Mouse (Mus musculus): ENCODE data around the gene Fam160a2. TPM values are rescaled to one million over a fixed set of nuclear protein-coding genes. Genes with fewer than 3 reads are reported as not detected.
A peak's percentile ranks its signal among the peaks of the same experiment; 100 is the strongest.
"Not testable (repeated sequence)": the region's sequence is repeated elsewhere in the genome, so short reads cannot be mapped to it uniquely, and the experiment has no call there.

Fam160a2 gene
- polyA plus RNA-seq, 1 experiment from 2014 or later: 30.4 TPM

DNA sequence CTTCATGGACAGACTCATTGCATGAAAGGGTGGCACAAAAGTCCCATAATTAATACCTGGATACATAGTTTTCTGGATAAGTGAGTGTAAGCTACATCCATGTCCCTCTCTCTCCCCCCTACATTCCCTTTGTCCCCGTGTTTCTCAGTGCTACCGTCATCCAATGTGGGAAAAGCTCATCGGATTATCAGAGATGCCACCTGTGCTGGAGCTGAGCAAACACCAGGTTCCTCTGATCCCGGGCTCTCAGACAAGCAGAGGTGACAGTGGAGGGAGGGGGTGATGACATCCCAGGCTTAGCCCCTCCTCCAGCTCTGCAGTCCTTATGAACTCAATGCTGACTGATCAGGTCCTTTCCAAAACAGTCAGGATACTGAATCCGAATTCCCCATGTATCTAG, 24.5 kb upstream of the Fam160a2 start:
- no peak for DNase-seq (ENCODE audit: low spot score, missing footprints)
- ATAC-seq (ENCODE audit: low FRiP score): no peak; the same call in 1 of the 2 replicates
- 31% methylated on average over 5 of the region's 5 CpGs for WGBS
- no peak overlapping the region for H3K4me3 ChIP-seq (ENCODE audit: low read depth, low read length)
- H3K27ac ChIP-seq (ENCODE audit: low read depth, low read length): no peak overlapping the region
- H3K27me3 ChIP-seq (ENCODE audit: control insufficient read depth, insufficient read depth, low read length): peaks cover 15% of the 10 kb centered on the region
- no peaks in the 10 kb centered on the region for H3K4me1 ChIP-seq (ENCODE audit: control insufficient read depth, insufficient read depth, low read length)
- no peaks in the 10 kb centered on the region for H3K9me3 ChIP-seq (ENCODE audit: control insufficient read depth, low read length)
- H3K4me2 ChIP-seq: no peak overlapping the region
- H3K9ac ChIP-seq (ENCODE audit: low read length): no peak overlapping the region
- H3K36me3 ChIP-seq (ENCODE audit: control insufficient read depth, insufficient read depth, low read length): no peaks in the 10 kb centered on the region

DNA sequence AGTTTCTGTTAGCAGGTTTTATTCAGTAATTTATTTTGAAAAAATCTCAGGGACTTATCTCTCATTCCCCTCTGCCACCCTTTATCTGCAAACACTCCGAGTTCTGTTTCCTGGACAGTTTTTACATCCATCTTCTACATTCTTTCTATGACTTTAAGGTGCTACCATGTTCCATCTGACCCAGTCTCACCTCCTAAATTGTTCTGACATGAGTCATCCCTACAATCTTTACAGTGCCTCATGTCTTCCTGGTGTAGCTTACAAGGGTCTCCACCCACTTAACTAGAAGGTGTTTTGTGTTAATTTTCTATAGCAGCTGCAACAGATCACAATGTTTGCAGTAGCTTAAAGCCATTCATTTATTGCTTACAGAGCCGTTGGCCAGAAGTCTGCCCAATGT, 21.0 kb upstream of the Fam160a2 start:
- Histone ChIP-seq H3K9me3 (ENCODE audit: control insufficient read depth, low read length) (no peaks in the 10 kb centered on the region), H3K9ac (ENCODE audit: low read length) (no peak overlapping the region), H3K27me3 (ENCODE audit: control insufficient read depth, insufficient read depth, low read length) (peaks cover 4% of the 10 kb centered on the region), H3K4me2 (no peak overlapping the region), H3K4me3 (ENCODE audit: low read depth, low read length) (no peak overlapping the region), H3K4me1 (ENCODE audit: control insufficient read depth, insufficient read depth, low read length) (no peaks in the 10 kb centered on the region), H3K36me3 (ENCODE audit: control insufficient read depth, insufficient read depth, low read length) (no peaks in the 10 kb centered on the region), H3K27ac (ENCODE audit: low read depth, low read length) (no peak overlapping the region)
- WGBS: 72% methylated on average over 2 of the region's 2 CpGs
- ATAC-seq (ENCODE audit: low FRiP score): no peak
- DNase-seq (ENCODE audit: low spot score, missing footprints): no peak

- no peaks in the 10 kb centered on the region for H3K4me1 ChIP-seq (ENCODE audit: control insufficient read depth, insufficient read depth, low read length)
- no peak for ATAC-seq (ENCODE audit: low FRiP score)
- H3K4me2 ChIP-seq: no peak overlapping the region
- DNase-seq (ENCODE audit: low spot score, missing footprints): no peak
- no peak overlapping the region for H3K9ac ChIP-seq (ENCODE audit: low read length)
- H3K27ac ChIP-seq (ENCODE audit: low read depth, low read length): no peak overlapping the region
- H3K36me3 ChIP-seq (ENCODE audit: control insufficient read depth, insufficient read depth, low read length): no peaks in the 10 kb centered on the region
- 82% methylated on average over 5 of the region's 5 CpGs for WGBS
- no peaks in the 10 kb centered on the region for H3K27me3 ChIP-seq (ENCODE audit: control insufficient read depth, insufficient read depth, low read length)
- no peaks in the 10 kb centered on the region for H3K9me3 ChIP-seq (ENCODE audit: control insufficient read depth, low read length)
- H3K4me3 ChIP-seq (ENCODE audit: low read depth, low read length): no peak overlapping the region
Measured at GRCm38 (mm10) chr7:105418106-105418505, 18.3 kb upstream of the Fam160a2 start.

- H3K4me2 ChIP-seq: no peak overlapping the region
- H3K27ac ChIP-seq (ENCODE audit: low read depth, low read length): no peak overlapping the region
- DNase-seq (ENCODE audit: low spot score, missing footprints) (no peak), ATAC-seq (ENCODE audit: low FRiP score) (no peak)
- no peaks in the 10 kb centered on the region for H3K9me3 ChIP-seq (ENCODE audit: control insufficient read depth, low read length)
- no peaks in the 10 kb centered on the region for H3K4me1 ChIP-seq (ENCODE audit: control insufficient read depth, insufficient read depth, low read length)
- WGBS: 92% methylated on average over 7 of the region's 7 CpGs
- H3K4me3 ChIP-seq (ENCODE audit: low read depth, low read length): no peak overlapping the region
- H3K27me3 ChIP-seq (ENCODE audit: control insufficient read depth, insufficient read depth, low read length): no peaks in the 10 kb centered on the region
- no peak overlapping the region for H3K9ac ChIP-seq (ENCODE audit: low read length)
- no peaks in the 10 kb centered on the region for H3K36me3 ChIP-seq (ENCODE audit: control insufficient read depth, insufficient read depth, low read length)
Measured at GRCm38 (mm10) chr7:105416529-105416928, 16.7 kb upstream of the Fam160a2 start.

DNA sequence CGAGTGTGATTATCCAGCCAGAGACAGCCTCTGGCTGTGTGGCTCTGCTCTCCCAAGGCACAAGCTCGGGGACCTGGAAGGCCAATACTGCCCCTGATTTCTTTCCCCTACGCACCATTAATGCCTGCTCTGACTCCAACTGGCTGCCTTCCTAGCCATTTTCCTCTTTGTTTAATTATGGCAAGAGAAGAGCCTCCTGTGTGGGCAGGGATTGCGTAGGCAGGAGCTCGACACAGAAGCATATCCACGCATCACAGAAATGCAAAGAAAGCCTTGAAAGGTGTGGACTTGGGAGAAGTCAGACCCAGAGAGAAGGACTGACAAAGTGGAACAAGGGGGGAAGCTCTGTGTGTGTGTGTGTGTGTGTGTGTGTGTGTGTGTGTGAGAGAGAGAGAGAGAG, 14.5 kb upstream of the Fam160a2 start:
- Histone ChIP-seq H3K4me2 (no peak overlapping the region), H3K36me3 (ENCODE audit: control insufficient read depth, insufficient read depth, low read length) (no peaks in the 10 kb centered on the region), H3K4me1 (ENCODE audit: control insufficient read depth, insufficient read depth, low read length) (no peaks in the 10 kb centered on the region), H3K9ac (ENCODE audit: low read length) (no peak overlapping the region), H3K9me3 (ENCODE audit: control insufficient read depth, low read length) (no peaks in the 10 kb centered on the region), H3K27me3 (ENCODE audit: control insufficient read depth, insufficient read depth, low read length) (no peaks in the 10 kb centered on the region), H3K27ac (ENCODE audit: low read depth, low read length) (no peak overlapping the region), H3K4me3 (ENCODE audit: low read depth, low read length) (no peak overlapping the region)
- no peak for DNase-seq (ENCODE audit: low spot score, missing footprints)
- 65% methylated on average over 6 of the region's 6 CpGs for WGBS
- no peak for ATAC-seq (ENCODE audit: low FRiP score)

GRCm38 (mm10) chr7:105411874-105412632, 12.2 kb upstream of the Fam160a2 start:
- not testable (repeated sequence) for H3K4me3 ChIP-seq (ENCODE audit: low read depth, low read length); H3K36me3 ChIP-seq (ENCODE audit: control insufficient read depth, insufficient read depth, low read length); H3K4me2 ChIP-seq; H3K27me3 ChIP-seq (ENCODE audit: control insufficient read depth, insufficient read depth, low read length); H3K9ac ChIP-seq (ENCODE audit: low read length); H3K27ac ChIP-seq (ENCODE audit: low read depth, low read length); H3K4me1 ChIP-seq (ENCODE audit: control insufficient read depth, insufficient read depth, low read length); H3K9me3 ChIP-seq (ENCODE audit: control insufficient read depth, low read length)
- ATAC-seq (ENCODE audit: low FRiP score) (peak; percentile 63; the same call in 1 of the 2 replicates), DNase-seq (ENCODE audit: low spot score, missing footprints) (peak; percentile 99)
- 65% methylated on average over 8 of the region's 8 CpGs for WGBS

DNA sequence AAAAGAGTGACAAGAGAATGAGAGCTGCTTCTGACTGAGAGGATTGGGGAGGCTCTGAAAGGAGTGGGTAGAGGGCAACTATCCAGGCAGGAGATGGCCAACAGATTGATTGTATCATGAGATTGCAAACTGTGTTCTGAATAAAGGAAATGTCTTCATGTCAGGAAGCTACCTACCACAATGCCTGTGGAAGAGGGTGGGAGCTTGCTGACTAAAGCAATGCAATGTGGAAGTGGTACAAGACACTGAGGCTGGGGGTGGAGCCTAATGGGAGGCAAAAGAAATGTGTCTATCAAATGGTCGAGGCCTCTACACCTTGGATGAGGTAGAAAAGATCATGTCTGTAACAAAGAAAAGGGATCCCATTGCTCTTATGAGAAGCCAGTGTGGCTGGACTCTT, 6.5 kb upstream of the Fam160a2 start:
- Histone ChIP-seq H3K27ac (ENCODE audit: low read depth, low read length) (no peak overlapping the region), H3K36me3 (ENCODE audit: control insufficient read depth, insufficient read depth, low read length) (no peaks in the 10 kb centered on the region), H3K9ac (ENCODE audit: low read length) (no peak overlapping the region), H3K9me3 (ENCODE audit: control insufficient read depth, low read length) (no peaks in the 10 kb centered on the region), H3K4me1 (ENCODE audit: control insufficient read depth, insufficient read depth, low read length) (no peaks in the 10 kb centered on the region), H3K27me3 (ENCODE audit: control insufficient read depth, insufficient read depth, low read length) (no peaks in the 10 kb centered on the region), H3K4me3 (ENCODE audit: low read depth, low read length) (no peak overlapping the region), H3K4me2 (no peak overlapping the region)
- WGBS: 94% methylated on average over 1 of the region's 1 CpGs
- ATAC-seq (ENCODE audit: low FRiP score) (no peak), DNase-seq (ENCODE audit: low spot score, missing footprints) (no peak)

DNA sequence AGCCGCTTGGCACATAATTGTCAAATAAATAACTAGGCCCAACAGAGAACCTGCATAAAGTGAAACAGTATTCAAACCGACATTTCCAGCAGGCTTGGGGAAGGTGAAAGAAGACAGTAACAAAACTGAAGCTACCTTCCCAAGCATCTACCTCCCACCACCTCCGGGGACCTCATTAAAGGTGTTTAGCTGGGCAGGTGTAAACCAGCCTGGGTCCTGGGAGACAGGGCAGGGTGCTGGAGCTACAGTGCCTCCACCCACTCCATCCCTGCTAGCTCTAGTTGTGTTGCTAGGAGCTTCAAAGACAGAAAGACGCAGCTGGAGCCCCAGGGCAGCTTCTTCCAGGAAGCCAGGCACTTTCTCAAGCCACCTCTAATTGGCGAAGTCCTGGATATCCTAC, 4.4 kb upstream of the Fam160a2 start, which contains the start of gene Cnga4:
Cnga4 (plus strand) TSS at position 301 of the 400 bp plus-strand sequence.
- WGBS: 77% methylated on average over 5 of the region's 5 CpGs

GRCm38 (mm10) chr7:105399058-105399934, 558 bp downstream of the Fam160a2 start:
- Histone ChIP-seq H3K4me1 (ENCODE audit: control insufficient read depth, insufficient read depth, low read length) (peaks cover 7% of the 10 kb centered on the region; the same call in 1 of the 2 replicates), H3K4me3 (ENCODE audit: low read depth, low read length) (peak overlapping the region; percentile 80), H3K4me2 (peak overlapping the region; percentile 61), H3K27ac (ENCODE audit: low read depth, low read length) (no peak overlapping the region), H3K9ac (ENCODE audit: low read length) (peak overlapping the region; percentile 83), H3K9me3 (ENCODE audit: control insufficient read depth, low read length) (no peaks in the 10 kb centered on the region), H3K36me3 (ENCODE audit: control insufficient read depth, insufficient read depth, low read length) (no peaks in the 10 kb centered on the region), H3K27me3 (ENCODE audit: control insufficient read depth, insufficient read depth, low read length) (no peaks in the 10 kb centered on the region)
- WGBS: 2% methylated on average over 25 of the region's 25 CpGs
- ATAC-seq (ENCODE audit: low FRiP score) (no peak; the same call in 1 of the 2 replicates), DNase-seq (ENCODE audit: low spot score, missing footprints) (peak; percentile 93)

More for the DNA sequence above, 4.4 kb upstream of the Fam160a2 start, which contains the start of gene Cnga4:
- ATAC-seq (ENCODE audit: low FRiP score) (no peak), DNase-seq (ENCODE audit: low spot score, missing footprints) (no peak)
- Histone ChIP-seq H3K27me3 (ENCODE audit: control insufficient read depth, insufficient read depth, low read length) (no peaks in the 10 kb centered on the region), H3K4me2 (no peak within 1 kb of the TSS), H3K4me1 (ENCODE audit: control insufficient read depth, insufficient read depth, low read length) (peaks cover 2% of the 10 kb centered on the region; the same call in 1 of the 2 replicates), H3K9ac (ENCODE audit: low read length) (no peak within 1 kb of the TSS), H3K27ac (ENCODE audit: low read depth, low read length) (no peak within 1 kb of the TSS), H3K9me3 (ENCODE audit: control insufficient read depth, low read length) (no peaks in the 10 kb centered on the region), H3K4me3 (ENCODE audit: low read depth, low read length) (no peak within 1 kb of the TSS), H3K36me3 (ENCODE audit: control insufficient read depth, insufficient read depth, low read length) (no peaks in the 10 kb centered on the region)

All from midbrain, embryonic 11.5 days (tissue).